Mouse (Mus musculus) ES-Bruce4 (cell line): ENCODE data around the gene Ttll5. TPM values are rescaled to one million over a fixed set of nuclear protein-coding genes. Genes with fewer than 3 reads are reported as not detected.

ENCODE experiments used
- H3K27ac ChIP-seq: 2 replicates; pipeline ENCODE4 v1.5.1; 2012; ENCODE audit warnings: low read length, inconsistent platforms; ENCODE audit not compliant: insufficient read depth
- H3K27me3 ChIP-seq: 2 replicates; pipeline ENCODE4 v1.6.1; 2012; ENCODE audit warnings: mild to moderate bottlenecking, low read length, inconsistent platforms; ENCODE audit not compliant: control insufficient read depth, poor library complexity, insufficient read depth, severe bottlenecking
- H3K36me3 ChIP-seq: 2 replicates; pipeline ENCODE4 v1.6.1; 2012; ENCODE audit warnings: inconsistent platforms, mild to moderate bottlenecking, low read length, moderate library complexity; ENCODE audit not compliant: control insufficient read depth, poor library complexity, insufficient read depth, severe bottlenecking
- H3K4me1 ChIP-seq: one replicate; pipeline ENCODE4 v1.8.1; 2011; ENCODE audit warnings: low read length; ENCODE audit not compliant: control insufficient read depth, insufficient read depth
- H3K4me3 ChIP-seq: 2 replicates; pipeline ENCODE4 v1.5.1; 2011; ENCODE audit warnings: low read depth, mild to moderate bottlenecking, low read length
- H3K9ac ChIP-seq: 2 replicates; pipeline ENCODE4 v1.6.1; 2012; ENCODE audit warnings: low read depth, mild to moderate bottlenecking, inconsistent platforms; ENCODE audit not compliant: poor library complexity, severe bottlenecking
- H3K9me3 ChIP-seq: replicated peaks from 2 replicates; pipeline ENCODE4 v1.6.1; 2012; ENCODE audit warnings: mild to moderate bottlenecking, low read length, inconsistent platforms; ENCODE audit not compliant: control insufficient read depth, poor library complexity, insufficient read depth, severe bottlenecking
- CTCF ChIP-seq: IDR thresholded peaks from one replicate; pipeline ENCODE4 v1.8.1; 2011; ENCODE audit warnings: low read depth, low read length
- EP300 ChIP-seq: IDR thresholded peaks from 2 replicates; pipeline ENCODE4 v1.6.1; 2011; ENCODE audit warnings: low read depth, low read length; ENCODE audit not compliant: insufficient read depth
- POLR2A ChIP-seq: IDR thresholded peaks from one replicate; pipeline ENCODE4 v1.8.1; 2011; ENCODE audit warnings: low read length; ENCODE audit not compliant: insufficient read depth
- polyA plus RNA-seq: library from polyadenylated mRNA; stranded (reverse); fragments of >200 nt; gene quantifications from 2 replicates; pipeline ENCODE4 v1.2.4, GENCODE M21; 2011; ENCODE audit warnings: low read depth; ENCODE audit not compliant: missing spikeins, insufficient read depth, insufficient read length

Gene Ttll5
- polyA plus RNA-seq, 1 experiment = 19.4 TPM

- H3K27me3 ChIP-seq = 0 out of 2 replicates have a peak, but pooled peaks cover 2% of the 10 kb centered on the region
- no peak overlapping the region for H3K27ac ChIP-seq
- no peak for TF ChIP-seq POLR2A
- no peak for TF ChIP-seq CTCF
- no peak for TF ChIP-seq EP300
- H3K9ac ChIP-seq = no peak overlapping the region
- H3K36me3 ChIP-seq = no peaks in the 10 kb centered on the region
- no peak overlapping the region for H3K4me3 ChIP-seq
- H3K4me1 ChIP-seq = no peaks in the 10 kb centered on the region
- H3K9me3 ChIP-seq = no peaks in the 10 kb centered on the region
Measured at GRCm38 (mm10) chr12:86074681-86075080, 250.2 kb downstream of the Ttll5 start.

- no peak overlapping the region for H3K4me3 ChIP-seq
- 0 out of 2 replicates have a peak, but pooled peaks cover 2% of the 10 kb centered on the region for H3K27me3 ChIP-seq
- no peak for TF ChIP-seq EP300
- no peaks in the 10 kb centered on the region for H3K4me1 ChIP-seq
- no peak overlapping the region for H3K9ac ChIP-seq
- no peaks in the 10 kb centered on the region for H3K9me3 ChIP-seq
- H3K27ac ChIP-seq = no peak overlapping the region
- no peaks in the 10 kb centered on the region for H3K36me3 ChIP-seq
Measured at GRCm38 (mm10) chr12:86075358-86075757, 250.9 kb downstream of the Ttll5 start.

GRCm38 (mm10) chr12:86076321-86076901 is 252.0 kb downstream of the Ttll5 start:
- H3K9me3 ChIP-seq = no peaks in the 10 kb centered on the region
- H3K9ac ChIP-seq = no peak overlapping the region
- H3K4me1 ChIP-seq = no peaks in the 10 kb centered on the region
- no peak overlapping the region for H3K27ac ChIP-seq
- no peak overlapping the region for H3K4me3 ChIP-seq
- TF ChIP-seq EP300 (no peak), CTCF (peak; percentile 32), POLR2A (no peak)
- H3K36me3 ChIP-seq = no peaks in the 10 kb centered on the region
- 0 out of 2 replicates have a peak, but pooled peaks cover 2% of the 10 kb centered on the region for H3K27me3 ChIP-seq

- Histone ChIP-seq H3K36me3 (no peaks in the 10 kb centered on the region), H3K4me3 (no peak overlapping the region), H3K27me3 (0 out of 2 replicates have a peak, but pooled peaks cover 2% of the 10 kb centered on the region), H3K9ac (no peak overlapping the region), H3K9me3 (no peaks in the 10 kb centered on the region), H3K4me1 (no peaks in the 10 kb centered on the region), H3K27ac (no peak overlapping the region)
- TF ChIP-seq EP300 (no peak), CTCF (no peak), POLR2A (no peak)
Measured at GRCm38 (mm10) chr12:86077322-86077721, 252.9 kb downstream of the Ttll5 start.

GRCm38 (mm10) chr12:86077736-86078135 is 253.3 kb downstream of the Ttll5 start:
- 0 out of 2 replicates have a peak, but pooled peaks cover 2% of the 10 kb centered on the region for H3K27me3 ChIP-seq
- H3K9ac ChIP-seq = no peak overlapping the region

GRCm38 (mm10) chr12:86078176-86078552 is 253.7 kb downstream of the Ttll5 start:
- H3K27ac ChIP-seq = no peak overlapping the region
- no peaks in the 10 kb centered on the region for H3K36me3 ChIP-seq
- H3K27me3 ChIP-seq = 0 out of 2 replicates have a peak, but pooled peaks cover 2% of the 10 kb centered on the region
- H3K4me1 ChIP-seq = no peaks in the 10 kb centered on the region
- TF ChIP-seq POLR2A (no peak), EP300 (no peak), CTCF (no peak)
- no peaks in the 10 kb centered on the region for H3K9me3 ChIP-seq
- H3K9ac ChIP-seq = peak overlapping the region; percentile 60; the same call in 1 of the 2 replicates
- H3K4me3 ChIP-seq = peak overlapping the region; percentile 76

More at GRCm38 (mm10) chr12:86077736-86078135, 253.3 kb downstream of the Ttll5 start:
- Histone ChIP-seq H3K4me3 (peak overlapping the region; percentile 11; the same call in 1 of the 2 replicates), H3K9me3 (no peaks in the 10 kb centered on the region), H3K4me1 (no peaks in the 10 kb centered on the region), H3K36me3 (no peaks in the 10 kb centered on the region), H3K27ac (no peak overlapping the region)
- TF ChIP-seq CTCF = no peak
- TF ChIP-seq EP300 = no peak
- no peak for TF ChIP-seq POLR2A
